Mouse (Mus musculus) E14TG2a.4 (cell line): ENCODE results near the gene Aff3.

Experiments used
- H3K27me3 ChIP-seq: 2 replicates; pipeline ENCODE4 v1.6.1; 2014; ENCODE audit warnings: low read length, control low read depth; ENCODE audit not compliant: insufficient read depth
- H3K36me3 ChIP-seq: 2 replicates; pipeline ENCODE4 v1.6.1; 2014; ENCODE audit warnings: low read length, control low read depth; ENCODE audit not compliant: insufficient read depth
- H3K4me1 ChIP-seq: replicated peaks from 2 replicates; pipeline ENCODE4 v1.6.1; 2014; ENCODE audit warnings: low read depth, low read length, control low read depth
- H3K4me3 ChIP-seq: replicated peaks from 2 replicates; pipeline ENCODE4 v1.5.1; 2014; ENCODE audit warnings: mild to moderate bottlenecking, low read length
- H3K9me3 ChIP-seq: 2 replicates; pipeline ENCODE4 v1.6.1; 2014; ENCODE audit warnings: low read length, control low read depth
- CTCF ChIP-seq: conservative IDR thresholded peaks from 2 replicates; pipeline ENCODE4 v1.5.1; 2014; ENCODE audit warnings: low read length
- NANOG ChIP-seq: IDR thresholded peaks from 2 replicates; pipeline ENCODE4 v1.6.1; 2014; ENCODE audit warnings: borderline replicate concordance, low read length, mixed read lengths
- POU5F1 ChIP-seq: IDR thresholded peaks from 2 replicates; pipeline ENCODE4 v1.6.1; 2014; ENCODE audit warnings: low read length, borderline replicate concordance

Aff3 gene

GRCm38 (mm10) chr1:38664777-38665176 lies at the start of gene Aff3:
Gene Aff3 (minus strand): TSS chr1:38664955.
- TF ChIP-seq NANOG (no peak), CTCF (no peak), POU5F1 (no peak)
- Histone ChIP-seq H3K9me3 (no peaks in the 10 kb centered on the region), H3K27me3 (no peaks in the 10 kb centered on the region), H3K4me3 (no peak within 1 kb of the TSS), H3K4me1 (peaks cover 7% of the 10 kb centered on the region), H3K36me3 (no peaks in the 10 kb centered on the region)

- H3K36me3 ChIP-seq = no peaks in the 10 kb centered on the region
- TF ChIP-seq CTCF (no peak), POU5F1 (no peak)
Observed at GRCm38 (mm10) chr1:38700646-38701045, 35.9 kb upstream of the Aff3 start.

GRCm38 (mm10) chr1:38699244-38699643 lies 34.5 kb upstream of the Aff3 start:
- Histone ChIP-seq H3K9me3 (peaks cover 27% of the 10 kb centered on the region), H3K4me3 (no peak overlapping the region), H3K4me1 (no peaks in the 10 kb centered on the region), H3K27me3 (no peaks in the 10 kb centered on the region; the same call in 1 of the 2 replicates), H3K36me3 (no peaks in the 10 kb centered on the region)
- TF ChIP-seq CTCF = no peak
- no peak for TF ChIP-seq POU5F1
- TF ChIP-seq NANOG = no peak

More at GRCm38 (mm10) chr1:38700646-38701045, 35.9 kb upstream of the Aff3 start:
- Histone ChIP-seq H3K9me3 (peaks cover 30% of the 10 kb centered on the region), H3K27me3 (no peaks in the 10 kb centered on the region), H3K4me3 (no peak overlapping the region), H3K4me1 (no peaks in the 10 kb centered on the region)

GRCm38 (mm10) chr1:38695812-38696681 lies 31.3 kb upstream of the Aff3 start:
- Histone ChIP-seq H3K36me3 (no peaks in the 10 kb centered on the region), H3K27me3 (peaks cover 4% of the 10 kb centered on the region; the same call in 1 of the 2 replicates), H3K4me1 (no peaks in the 10 kb centered on the region), H3K9me3 (peaks cover 11% of the 10 kb centered on the region), H3K4me3 (no peak overlapping the region)
- TF ChIP-seq POU5F1 (no peak), NANOG (no peak), CTCF (no peak)

GRCm38 (mm10) chr1:38695089-38695811 lies 30.5 kb upstream of the Aff3 start:
- TF ChIP-seq POU5F1 (no peak), NANOG (no peak), CTCF (no peak)
- no peaks in the 10 kb centered on the region for H3K4me1 ChIP-seq
- no peaks in the 10 kb centered on the region for H3K36me3 ChIP-seq
- H3K4me3 ChIP-seq = no peak overlapping the region
- H3K27me3 ChIP-seq = peaks cover 4% of the 10 kb centered on the region; the same call in 1 of the 2 replicates
- peaks cover 11% of the 10 kb centered on the region for H3K9me3 ChIP-seq

- H3K4me1 ChIP-seq = no peaks in the 10 kb centered on the region
- peaks cover 4% of the 10 kb centered on the region; the same call in 1 of the 2 replicates for H3K27me3 ChIP-seq
- H3K36me3 ChIP-seq = no peaks in the 10 kb centered on the region
- H3K4me3 ChIP-seq = no peak overlapping the region
- H3K9me3 ChIP-seq = peaks cover 6% of the 10 kb centered on the region
- no peak for TF ChIP-seq CTCF
- no peak for TF ChIP-seq NANOG
- TF ChIP-seq POU5F1 = no peak
Observed at GRCm38 (mm10) chr1:38694142-38694541, 29.4 kb upstream of the Aff3 start.

- peaks cover 6% of the 10 kb centered on the region for H3K9me3 ChIP-seq
Observed at GRCm38 (mm10) chr1:38690471-38690870, 25.7 kb upstream of the Aff3 start.

GRCm38 (mm10) chr1:38688216-38688615 lies 23.5 kb upstream of the Aff3 start:
- no peak overlapping the region for H3K4me3 ChIP-seq
- TF ChIP-seq CTCF = no peak
- no peak for TF ChIP-seq NANOG
- no peak for TF ChIP-seq POU5F1
- H3K27me3 ChIP-seq = 0 out of 2 replicates have a peak, but pooled peaks cover 2% of the 10 kb centered on the region
- H3K36me3 ChIP-seq = no peaks in the 10 kb centered on the region
- H3K9me3 ChIP-seq = no peaks in the 10 kb centered on the region
- no peaks in the 10 kb centered on the region for H3K4me1 ChIP-seq

More at GRCm38 (mm10) chr1:38690471-38690870, 25.7 kb upstream of the Aff3 start:
- TF ChIP-seq CTCF (no peak), POU5F1 (no peak), NANOG (no peak)
- no peaks in the 10 kb centered on the region for H3K4me1 ChIP-seq
- H3K4me3 ChIP-seq = no peak overlapping the region
- H3K27me3 ChIP-seq = peaks cover 4% of the 10 kb centered on the region; the same call in 1 of the 2 replicates
- no peaks in the 10 kb centered on the region for H3K36me3 ChIP-seq

- Histone ChIP-seq H3K36me3 (no peaks in the 10 kb centered on the region), H3K9me3 (no peaks in the 10 kb centered on the region), H3K4me3 (no peak overlapping the region), H3K27me3 (no peaks in the 10 kb centered on the region), H3K4me1 (no peaks in the 10 kb centered on the region)
- TF ChIP-seq NANOG (no peak), POU5F1 (no peak), CTCF (no peak)
Observed at GRCm38 (mm10) chr1:38685706-38686105, 21.0 kb upstream of the Aff3 start.
